Mouse (Mus musculus) myocyte (in vitro differentiated cells): Measurements from ENCODE around the gene Atp8b3.

Experiments
- CEBPB ChIP-seq: IDR thresholded peaks from 2 replicates; pipeline ENCODE4 v1.6.1; 2011; ENCODE audit warnings: mild to moderate bottlenecking, moderate library complexity; ENCODE audit not compliant: poor library complexity, insufficient read depth, severe bottlenecking
- E2F4 ChIP-seq: IDR thresholded peaks from one replicate; pipeline ENCODE4 v1.6.1; 2011; ENCODE audit warnings: mild to moderate bottlenecking, control low read depth, moderate library complexity; ENCODE audit not compliant: insufficient read depth
- MAX ChIP-seq: IDR thresholded peaks from one replicate; pipeline ENCODE4 v1.6.1; 2011; ENCODE audit warnings: low read depth, mild to moderate bottlenecking, control low read depth
- MYOG ChIP-seq, 3 experiments: IDR thresholded peaks; one replicate each; pipeline ENCODE4 v1.6.1; 2011; ENCODE audit warnings: control low read depth in 2 of 3, low read depth in 2 of 3, mild to moderate bottlenecking in 2 of 3; ENCODE audit not compliant: insufficient read length in 2 of 3, control insufficient read depth in 1 of 3, insufficient read depth in 1 of 3
- POLR2A ChIP-seq: IDR thresholded peaks from one replicate; pipeline ENCODE4 v1.6.1; 2011; ENCODE audit warnings: low read depth, mild to moderate bottlenecking, control low read depth, moderate library complexity; ENCODE audit not compliant: insufficient read length
- POLR2AphosphoS2 ChIP-seq: IDR thresholded peaks from one replicate; pipeline ENCODE4 v1.6.1; 2011; ENCODE audit warnings: low read depth, control low read depth; ENCODE audit not compliant: insufficient read length
- REST ChIP-seq: IDR thresholded peaks from one replicate; pipeline ENCODE4 v1.6.1; 2011; ENCODE audit warnings: mild to moderate bottlenecking, control low read depth, moderate library complexity; ENCODE audit not compliant: insufficient read depth, insufficient read length
- SRF ChIP-seq: IDR thresholded peaks from one replicate; pipeline ENCODE4 v1.6.1; 2011; ENCODE audit warnings: low read depth; ENCODE audit not compliant: control insufficient read depth, insufficient read length
- TCF12 ChIP-seq: IDR thresholded peaks from one replicate; pipeline ENCODE4 v1.6.1; 2011; ENCODE audit warnings: mild to moderate bottlenecking, control low read depth; ENCODE audit not compliant: poor library complexity, insufficient read depth, severe bottlenecking
- TCF3 ChIP-seq: IDR thresholded peaks from one replicate; pipeline ENCODE4 v1.6.1; 2011; ENCODE audit warnings: low read depth, control low read depth; ENCODE audit not compliant: insufficient read length
- USF1 ChIP-seq: IDR thresholded peaks from one replicate; pipeline ENCODE4 v1.6.1; 2011; ENCODE audit warnings: low read depth, mild to moderate bottlenecking, control low read depth, moderate library complexity

GRCm38 (mm10) chr10:80504724-80505123, 34.2 kb downstream of the Atp8b3 start:
- no peak for TF ChIP-seq TCF12
- TF ChIP-seq POLR2AphosphoS2: no peak
- TF ChIP-seq POLR2A: no peak
- TF ChIP-seq MAX: no peak
- no peak for TF ChIP-seq USF1
- no peak for TF ChIP-seq TCF3
- TF ChIP-seq SRF: no peak
- no peak for TF ChIP-seq CEBPB
- no peak for TF ChIP-seq E2F4
- TF ChIP-seq REST: no peak
- TF ChIP-seq MYOG (IDR thresholded peaks at IDR 0.05; ENCODE audit: control insufficient read depth in 1 of 3, insufficient read depth in 1 of 3, insufficient read length in 2 of 3, low read depth in 2 of 3): no peak
